Mouse (Mus musculus) bone marrow macrophage, adult 2 months (primary cell): ENCODE measurements at regions not wholly inside any gene's neighbourhood (a gene's known extent, or its start where the extent isn't known, plus 50 kb on each side); places are given as distances from the start of the nearest gene placed in this dataset.

ENCODE experiments used
- H3K27ac ChIP-seq: 2 replicates; pipeline ENCODE4 v1.5.1; 2012; ENCODE audit warnings: low read depth, low read length; ENCODE audit not compliant: insufficient read depth
- H3K4me1 ChIP-seq: 2 replicates; pipeline ENCODE4 v1.6.1; 2012; ENCODE audit warnings: low read length; ENCODE audit not compliant: control insufficient read depth, insufficient read depth
- H3K4me3 ChIP-seq: 2 replicates; pipeline ENCODE4 v1.5.1; 2012; ENCODE audit warnings: mild to moderate bottlenecking, low read length, moderate library complexity; ENCODE audit not compliant: insufficient read depth
- CTCF ChIP-seq: IDR thresholded peaks from 2 replicates; pipeline ENCODE4 v1.5.1; 2012; ENCODE audit warnings: low read depth, mild to moderate bottlenecking, low read length, moderate library complexity
- POLR2A ChIP-seq: IDR thresholded peaks from 2 replicates; pipeline ENCODE4 v1.6.1; 2012; ENCODE audit warnings: mild to moderate bottlenecking, low read depth, low read length, borderline replicate concordance

- TF ChIP-seq CTCF (no peak), POLR2A (no peak)
- no peak overlapping the region for H3K27ac ChIP-seq
Observed at GRCm38 (mm10) chr2:51049834-51050170, 99.1 kb downstream of the Rnd3 start.

GRCm38 (mm10) chr2:51049101-51049833 is 99.6 kb downstream of the Rnd3 start:
- Histone ChIP-seq H3K4me3 (no peak overlapping the region), H3K27ac (no peak overlapping the region), H3K4me1 (no peaks in the 10 kb centered on the region)
- no peak for TF ChIP-seq POLR2A
- no peak for TF ChIP-seq CTCF

More at GRCm38 (mm10) chr2:51049834-51050170, 99.1 kb downstream of the Rnd3 start:
- Histone ChIP-seq H3K4me1 (no peaks in the 10 kb centered on the region), H3K4me3 (no peak overlapping the region)

GRCm38 (mm10) chr2:51047520-51047919 is 101.4 kb downstream of the Rnd3 start:
- no peak overlapping the region for H3K4me3 ChIP-seq
- H3K27ac ChIP-seq: no peak overlapping the region
- H3K4me1 ChIP-seq: no peaks in the 10 kb centered on the region
- TF ChIP-seq POLR2A (no peak), CTCF (no peak)

GRCm38 (mm10) chr2:51045626-51046025 is 103.3 kb downstream of the Rnd3 start:
- TF ChIP-seq CTCF (no peak), POLR2A (no peak)
- no peaks in the 10 kb centered on the region for H3K4me1 ChIP-seq
- H3K4me3 ChIP-seq: no peak overlapping the region
- no peak overlapping the region for H3K27ac ChIP-seq

- Histone ChIP-seq H3K27ac (no peak overlapping the region), H3K4me1 (peaks cover 4% of the 10 kb centered on the region), H3K4me3 (no peak overlapping the region)
- no peak for TF ChIP-seq POLR2A
- no peak for TF ChIP-seq CTCF
Observed at GRCm38 (mm10) chr2:51041101-51041500, 107.8 kb downstream of the Rnd3 start.

GRCm38 (mm10) chr2:51038685-51039084 is 110.2 kb downstream of the Rnd3 start:
- TF ChIP-seq POLR2A (no peak), CTCF (no peak)
- Histone ChIP-seq H3K4me3 (no peak overlapping the region), H3K4me1 (peaks cover 4% of the 10 kb centered on the region), H3K27ac (no peak overlapping the region)

GRCm38 (mm10) chr2:51036995-51037394 is 111.9 kb downstream of the Rnd3 start:
- H3K27ac ChIP-seq: no peak overlapping the region
- TF ChIP-seq POLR2A (no peak), CTCF (no peak)
- peaks cover 4% of the 10 kb centered on the region for H3K4me1 ChIP-seq
- no peak overlapping the region for H3K4me3 ChIP-seq

GRCm38 (mm10) chr2:51036190-51036755 is 112.6 kb downstream of the Rnd3 start:
- no peak overlapping the region for H3K27ac ChIP-seq
- TF ChIP-seq POLR2A (no peak), CTCF (no peak)
- no peak overlapping the region for H3K4me3 ChIP-seq
- H3K4me1 ChIP-seq: peaks cover 4% of the 10 kb centered on the region

GRCm38 (mm10) chr2:51033881-51034280 is 115.0 kb downstream of the Rnd3 start:
- TF ChIP-seq POLR2A (no peak), CTCF (no peak)

GRCm38 (mm10) chr2:51022479-51022878 is 126.4 kb downstream of the Rnd3 start:
- TF ChIP-seq POLR2A: no peak
- no peak for TF ChIP-seq CTCF
- Histone ChIP-seq H3K27ac (peak overlapping the region; percentile 71), H3K4me3 (no peak overlapping the region), H3K4me1 (peaks cover 14% of the 10 kb centered on the region)

More at GRCm38 (mm10) chr2:51033881-51034280, 115.0 kb downstream of the Rnd3 start:
- Histone ChIP-seq H3K4me1 (peaks cover 4% of the 10 kb centered on the region), H3K27ac (no peak overlapping the region), H3K4me3 (no peak overlapping the region)
